Mouse (Mus musculus) lung, adult 2 months (tissue): ENCODE results near the gene Gm5089. TPM values are rescaled to one million over a fixed set of nuclear protein-coding genes. Genes with fewer than 3 reads are reported as not detected.

Source experiments
- DNase-seq: peaks from one replicate; pipeline ENCODE4 v3.0.0; 2022
- H3K4me1 ChIP-seq: fragments of 200-500 bp; 2 replicates; pipeline ENCODE4 v1.6.1; 2011; ENCODE audit warnings: low read length; ENCODE audit not compliant: control insufficient read depth, insufficient read depth
- H3K4me3 ChIP-seq: fragments of 200-500 bp; replicated peaks from 2 replicates; pipeline ENCODE3; 2011; ENCODE audit warnings: low read depth, mild to moderate bottlenecking, control low read depth, low read length; ENCODE audit errors: extremely low read depth
- CTCF ChIP-seq: fragments of 200-500 bp; IDR thresholded peaks from 2 replicates; pipeline ENCODE4 v1.5.1; 2011; ENCODE audit warnings: mild to moderate bottlenecking, low read length, control low read depth; ENCODE audit not compliant: insufficient read depth
- POLR2A ChIP-seq: fragments of 200-500 bp; IDR thresholded peaks from 2 replicates; pipeline ENCODE4 v1.6.1; 2011; ENCODE audit warnings: low read depth, mild to moderate bottlenecking, control low read depth, low read length, borderline replicate concordance; ENCODE audit errors: extremely low read depth
- WGBS: fragments of 180-500 bp; shearing (Covaris S2); methylation state at CpG from one replicate; pipeline ENCODE4 v1.1.7; 2018; 5-methylcytosine and 5-hydroxymethylcytosine counted together
- polyA plus RNA-seq: library from polyadenylated mRNA; depleted of rRNA; stranded (reverse); fragments of >200 nt; gene quantifications from 2 replicates; pipeline ENCODE4 v1.2.3, GENCODE M21; 2012; rRNA removed

Gm5089 gene
- polyA plus RNA-seq, 1 experiment = not detected

GRCm38 (mm10) chr14:122401886-122402285, 49.0 kb downstream of the Gm5089 start:
- WGBS = 65% methylated on average over 11 of the region's 11 CpGs
- H3K4me1 ChIP-seq = no peaks in the 10 kb centered on the region; the same call in 1 of the 2 replicates
- DNase-seq = no peak
- no peak overlapping the region for H3K4me3 ChIP-seq
- TF ChIP-seq POLR2A = no peak
- TF ChIP-seq CTCF = no peak

- 91% methylated on average over 5 of the region's 5 CpGs for WGBS
- TF ChIP-seq CTCF (no peak), POLR2A (no peak)
- H3K4me3 ChIP-seq = no peak overlapping the region
- no peaks in the 10 kb centered on the region for H3K4me1 ChIP-seq
- DNase-seq = no peak
Measured at GRCm38 (mm10) chr14:122399906-122400305, 51.0 kb downstream of the Gm5089 start.

- no peak for TF ChIP-seq POLR2A
- TF ChIP-seq CTCF = no peak
- no peak for DNase-seq
- no peak overlapping the region for H3K4me3 ChIP-seq
- H3K4me1 ChIP-seq = no peaks in the 10 kb centered on the region
- 67% methylated on average over 4 of the region's 4 CpGs for WGBS
Measured at GRCm38 (mm10) chr14:122398676-122399075, 52.2 kb downstream of the Gm5089 start.

- WGBS = 71% methylated on average over 1 of the region's 1 CpGs
- DNase-seq = no peak
- Histone ChIP-seq H3K4me3 (no peak overlapping the region), H3K4me1 (no peaks in the 10 kb centered on the region)
- TF ChIP-seq CTCF (no peak), POLR2A (no peak)
Measured at GRCm38 (mm10) chr14:122393119-122393518, 57.8 kb downstream of the Gm5089 start.

GRCm38 (mm10) chr14:122390935-122391334, 60.0 kb downstream of the Gm5089 start:
- no peak for TF ChIP-seq CTCF
- TF ChIP-seq POLR2A = no peak
- DNase-seq = no peak
- Histone ChIP-seq H3K4me3 (no peak overlapping the region), H3K4me1 (no peaks in the 10 kb centered on the region)
- WGBS = 22% methylated on average over 4 of the region's 4 CpGs

- H3K4me3 ChIP-seq = no peak overlapping the region
- 83% methylated on average over 13 of the region's 13 CpGs for WGBS
- no peak for TF ChIP-seq POLR2A
- TF ChIP-seq CTCF = no peak
- no peaks in the 10 kb centered on the region for H3K4me1 ChIP-seq
- no peak for DNase-seq
Measured at GRCm38 (mm10) chr14:122389684-122390370, 61.1 kb downstream of the Gm5089 start.

GRCm38 (mm10) chr14:122388431-122389031, 62.4 kb downstream of the Gm5089 start:
- no peak for TF ChIP-seq POLR2A
- TF ChIP-seq CTCF = no peak
- DNase-seq = no peak
- Histone ChIP-seq H3K4me3 (no peak overlapping the region), H3K4me1 (no peaks in the 10 kb centered on the region)
- WGBS = 65% methylated on average over 19 of the region's 19 CpGs

- TF ChIP-seq CTCF (no peak), POLR2A (no peak)
- Histone ChIP-seq H3K4me3 (no peak overlapping the region), H3K4me1 (no peaks in the 10 kb centered on the region)
- DNase-seq = no peak
- 75% methylated on average over 5 of the region's 5 CpGs for WGBS
Measured at GRCm38 (mm10) chr14:122387781-122388180, 63.1 kb downstream of the Gm5089 start.

- WGBS = 90% methylated on average over 17 of the region's 17 CpGs
- no peak for DNase-seq
- TF ChIP-seq POLR2A (no peak), CTCF (no peak)
- Histone ChIP-seq H3K4me3 (no peak overlapping the region), H3K4me1 (no peaks in the 10 kb centered on the region)
Measured at GRCm38 (mm10) chr14:122386281-122387130, 64.4 kb downstream of the Gm5089 start.

- DNase-seq = no peak
- WGBS = 96% methylated on average over 5 of the region's 5 CpGs
- TF ChIP-seq POLR2A = no peak
- no peak for TF ChIP-seq CTCF
- Histone ChIP-seq H3K4me3 (no peak overlapping the region), H3K4me1 (no peaks in the 10 kb centered on the region)
Measured at GRCm38 (mm10) chr14:122385758-122386157, 65.2 kb downstream of the Gm5089 start.

GRCm38 (mm10) chr14:122385238-122385534, 65.7 kb downstream of the Gm5089 start:
- TF ChIP-seq POLR2A (no peak), CTCF (no peak)
- 82% methylated on average over 3 of the region's 3 CpGs for WGBS

More at GRCm38 (mm10) chr14:122385238-122385534, 65.7 kb downstream of the Gm5089 start:
- Histone ChIP-seq H3K4me1 (no peaks in the 10 kb centered on the region), H3K4me3 (no peak overlapping the region)
- no peak for DNase-seq

Other genes starting within 250 kb of the Gm5089 start
- gene Zic5, start 14.6 kb upstream of the Gm5089 start, polyA plus RNA-seq = 0.06 TPM in 1 of 2 replicates, not detected in the other
- gene Zic2, start 24.3 kb upstream of the Gm5089 start, polyA plus RNA-seq = not detected in 2 replicates
- not detected in 2 replicates for gene Gm10837, start 39.5 kb upstream of the Gm5089 start, polyA plus RNA-seq
- gene Pcca, start 83.2 kb upstream of the Gm5089 start, polyA plus RNA-seq = 8.0 and 18.7 TPM in 2 replicates